Mouse (Mus musculus) layer of hippocampus, postnatal 25 days (tissue): ENCODE results near the gene H2al1b. TPM values are rescaled to one million over a fixed set of nuclear protein-coding genes. Genes with fewer than 3 reads are reported as not detected.
A peak's percentile ranks its signal among the peaks of the same experiment; 100 is the strongest.

ENCODE experiments used
- DNase-seq, 2 experiments: peaks; one replicate each; pipeline ENCODE4 v3.0.0; 2022; ENCODE audit warnings: mixed read lengths in 2 of 2, low spot score in 1 of 2; ENCODE audit errors: extremely low spot score in 1 of 2
- total RNA-seq, 2 experiments: library from RNA; stranded (reverse); gene quantifications; 2 replicates each; pipeline ENCODE4 v1.2.3; 2021

The H2al1b gene
- total RNA-seq, 2 experiments from 2014 or later = not detected

DNA sequence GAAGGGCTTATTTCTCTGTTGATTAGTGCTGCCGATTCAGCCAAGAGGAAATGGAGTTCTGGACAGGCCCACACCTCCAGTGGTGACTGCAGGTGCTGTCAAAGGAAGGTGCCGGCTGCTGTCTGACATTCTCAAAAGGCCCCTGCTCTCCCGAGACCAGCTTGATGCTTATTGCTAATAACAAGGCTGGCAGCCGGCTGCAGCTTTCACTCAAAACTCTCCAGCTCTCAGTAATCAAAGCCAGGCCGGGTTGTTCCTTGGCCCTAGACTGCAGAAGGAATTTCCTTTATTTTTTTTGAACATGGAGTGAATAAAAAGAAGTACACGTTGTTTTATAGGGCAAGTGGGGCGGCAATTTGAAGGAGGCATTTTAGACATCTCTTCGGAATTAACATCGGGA, 43.5 kb downstream of the H2al1b start:
- peak in 1 of 2 experiments; percentile 15 for DNase-seq

DNA sequence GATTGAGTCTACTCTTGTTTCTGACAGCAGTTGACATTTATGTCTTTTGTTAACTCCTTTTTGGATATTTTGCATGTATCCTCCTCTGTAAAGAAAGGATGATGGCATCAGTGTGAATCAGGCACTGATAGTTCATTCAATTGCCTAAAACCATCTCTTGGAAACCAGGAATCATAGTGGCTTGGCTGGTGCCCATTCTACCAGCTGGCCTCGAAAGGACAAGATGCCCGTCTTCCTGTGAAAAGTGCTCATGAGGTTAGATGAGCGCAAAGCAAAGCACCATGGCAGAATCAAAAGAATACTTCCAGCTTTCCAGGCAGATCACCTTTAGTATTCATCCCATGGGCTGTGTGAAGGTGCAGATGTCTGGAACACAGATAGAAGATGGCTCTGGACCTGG, 44.5 kb downstream of the H2al1b start:
- DNase-seq = no peak

Other genes starting within 250 kb of the H2al1b start
- gene H2al1a, start 3.2 kb upstream of the H2al1b start, total RNA-seq = not detected
- not detected for gene H2al1c, start 3.2 kb downstream of the H2al1b start, total RNA-seq
- not detected for gene H2al1d, start 6.4 kb downstream of the H2al1b start, total RNA-seq
- gene H2al1e, start 9.5 kb downstream of the H2al1b start, total RNA-seq = not detected
- gene H2al1f, start 12.7 kb downstream of the H2al1b start, total RNA-seq = not detected
- gene H2al1g, start 15.8 kb downstream of the H2al1b start, total RNA-seq = not detected
- not detected for gene H2al1h, start 19.1 kb downstream of the H2al1b start, total RNA-seq
- gene H2al1i, start 22.2 kb downstream of the H2al1b start, total RNA-seq = not detected
- not detected for gene H2al1j, start 25.4 kb downstream of the H2al1b start, total RNA-seq